Mouse (Mus musculus): ENCODE measurements around the gene Stat6. TPM values are rescaled to one million over a fixed set of nuclear protein-coding genes. Genes with fewer than 3 reads are reported as not detected.

The Stat6 gene
- polyA plus RNA-seq, 1 experiment = 32.9 TPM

DNA sequence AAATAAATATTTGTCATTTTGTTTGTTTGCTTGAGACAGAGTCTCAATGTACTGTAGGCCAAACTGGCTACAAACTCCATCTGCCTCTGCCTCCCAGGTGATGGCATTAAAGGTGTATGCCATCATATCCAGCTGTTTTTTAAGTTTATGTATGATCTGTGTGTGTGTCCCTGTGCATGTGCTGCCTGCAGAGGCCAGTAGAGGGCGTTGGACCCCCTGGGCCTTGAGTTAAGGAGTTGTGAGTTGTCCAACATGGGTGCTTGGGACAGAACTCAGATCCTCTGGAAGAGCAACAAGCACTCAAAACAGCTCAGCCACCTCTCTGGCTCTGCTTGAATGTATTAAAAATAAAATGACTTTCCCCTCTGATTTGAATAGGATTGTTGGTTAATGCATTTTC lies 48.3 kb downstream of the Stat6 start:
- H3K4me3 ChIP-seq (ENCODE audit: low read depth, low read length) = no peak overlapping the region
- no peaks in the 10 kb centered on the region for H3K4me1 ChIP-seq (ENCODE audit: control insufficient read depth, insufficient read depth, low read length)
- peaks cover 15% of the 10 kb centered on the region for H3K36me3 ChIP-seq (ENCODE audit: control insufficient read depth, insufficient read depth, low read length, poor library complexity, severe bottlenecking)
- H3K9me3 ChIP-seq (replicated peaks; ENCODE audit: control insufficient read depth, insufficient read depth, low read length, poor library complexity, severe bottlenecking) = no peaks in the 10 kb centered on the region
- no peaks in the 10 kb centered on the region for H3K27me3 ChIP-seq (ENCODE audit: control insufficient read depth, insufficient read depth, low read length, poor library complexity, severe bottlenecking)
- H3K27ac ChIP-seq (ENCODE audit: insufficient read depth, low read length) = no peak overlapping the region
- no peak overlapping the region for H3K9ac ChIP-seq (ENCODE audit: low read depth, poor library complexity, severe bottlenecking)
- TF ChIP-seq CTCF (IDR thresholded peaks at IDR 0.05; ENCODE audit: low read depth, low read length) (peak; percentile 52), EP300 (IDR thresholded peaks at IDR 0.05; ENCODE audit: insufficient read depth, low read depth, low read length) (no peak), POLR2A (IDR thresholded peaks at IDR 0.05; ENCODE audit: insufficient read depth, low read length) (no peak)

GRCm38 (mm10) chr10:127694636-127695035 lies 51.9 kb downstream of the Stat6 start:
- Histone ChIP-seq H3K4me1 (ENCODE audit: control insufficient read depth, insufficient read depth, low read length) (no peaks in the 10 kb centered on the region), H3K9me3 (replicated peaks; ENCODE audit: control insufficient read depth, insufficient read depth, low read length, poor library complexity, severe bottlenecking) (no peaks in the 10 kb centered on the region), H3K36me3 (ENCODE audit: control insufficient read depth, insufficient read depth, low read length, poor library complexity, severe bottlenecking) (peaks cover 26% of the 10 kb centered on the region), H3K4me3 (ENCODE audit: low read depth, low read length) (no peak overlapping the region), H3K27me3 (ENCODE audit: control insufficient read depth, insufficient read depth, low read length, poor library complexity, severe bottlenecking) (no peaks in the 10 kb centered on the region), H3K27ac (ENCODE audit: insufficient read depth, low read length) (no peak overlapping the region), H3K9ac (ENCODE audit: low read depth, poor library complexity, severe bottlenecking) (no peak overlapping the region)
- TF ChIP-seq POLR2A (IDR thresholded peaks at IDR 0.05; ENCODE audit: insufficient read depth, low read length) (no peak), EP300 (IDR thresholded peaks at IDR 0.05; ENCODE audit: insufficient read depth, low read depth, low read length) (no peak), CTCF (IDR thresholded peaks at IDR 0.05; ENCODE audit: low read depth, low read length) (no peak)

DNA sequence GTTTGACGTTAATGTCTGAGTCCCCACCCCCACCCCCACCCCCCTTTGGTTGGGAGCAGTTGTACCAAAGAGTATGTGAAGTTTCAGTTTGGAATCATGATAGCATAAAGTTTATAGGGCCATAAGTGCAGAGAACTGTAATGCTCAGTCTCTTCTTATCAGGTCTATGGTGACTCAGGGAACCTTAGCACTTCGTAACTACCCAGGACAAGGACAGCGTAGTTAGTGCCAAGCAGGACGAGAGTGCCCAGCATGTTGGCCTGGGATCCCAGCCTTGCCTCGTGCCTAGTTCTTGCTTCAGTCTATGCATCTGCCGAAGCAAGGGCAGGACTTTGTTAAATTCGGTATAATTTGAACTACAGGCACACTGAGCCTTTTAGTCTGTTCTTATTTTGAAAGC lies 53.0 kb downstream of the Stat6 start:
- Histone ChIP-seq H3K9ac (ENCODE audit: low read depth, poor library complexity, severe bottlenecking) (no peak overlapping the region), H3K27ac (ENCODE audit: insufficient read depth, low read length) (no peak overlapping the region), H3K36me3 (ENCODE audit: control insufficient read depth, insufficient read depth, low read length, poor library complexity, severe bottlenecking) (peaks cover 25% of the 10 kb centered on the region), H3K4me1 (ENCODE audit: control insufficient read depth, insufficient read depth, low read length) (no peaks in the 10 kb centered on the region), H3K9me3 (replicated peaks; ENCODE audit: control insufficient read depth, insufficient read depth, low read length, poor library complexity, severe bottlenecking) (no peaks in the 10 kb centered on the region), H3K27me3 (ENCODE audit: control insufficient read depth, insufficient read depth, low read length, poor library complexity, severe bottlenecking) (no peaks in the 10 kb centered on the region), H3K4me3 (ENCODE audit: low read depth, low read length) (no peak overlapping the region)
- TF ChIP-seq POLR2A (IDR thresholded peaks at IDR 0.05; ENCODE audit: insufficient read depth, low read length) = no peak
- no peak for TF ChIP-seq EP300 (IDR thresholded peaks at IDR 0.05; ENCODE audit: insufficient read depth, low read depth, low read length)
- no peak for TF ChIP-seq CTCF (IDR thresholded peaks at IDR 0.05; ENCODE audit: low read depth, low read length)

GRCm38 (mm10) chr10:127698966-127699365 lies 56.2 kb downstream of the Stat6 start:
- no peaks in the 10 kb centered on the region for H3K4me1 ChIP-seq (ENCODE audit: control insufficient read depth, insufficient read depth, low read length)
- H3K27ac ChIP-seq (ENCODE audit: insufficient read depth, low read length) = no peak overlapping the region
- H3K36me3 ChIP-seq (ENCODE audit: control insufficient read depth, insufficient read depth, low read length, poor library complexity, severe bottlenecking) = peaks cover 19% of the 10 kb centered on the region
- H3K9ac ChIP-seq (ENCODE audit: low read depth, poor library complexity, severe bottlenecking) = no peak overlapping the region
- no peak overlapping the region for H3K4me3 ChIP-seq (ENCODE audit: low read depth, low read length)
- TF ChIP-seq CTCF (IDR thresholded peaks at IDR 0.05; ENCODE audit: low read depth, low read length) (no peak), EP300 (IDR thresholded peaks at IDR 0.05; ENCODE audit: insufficient read depth, low read depth, low read length) (no peak), POLR2A (IDR thresholded peaks at IDR 0.05; ENCODE audit: insufficient read depth, low read length) (no peak)
- H3K27me3 ChIP-seq (ENCODE audit: control insufficient read depth, insufficient read depth, low read length, poor library complexity, severe bottlenecking) = no peaks in the 10 kb centered on the region
- no peaks in the 10 kb centered on the region for H3K9me3 ChIP-seq (replicated peaks; ENCODE audit: control insufficient read depth, insufficient read depth, low read length, poor library complexity, severe bottlenecking)

DNA sequence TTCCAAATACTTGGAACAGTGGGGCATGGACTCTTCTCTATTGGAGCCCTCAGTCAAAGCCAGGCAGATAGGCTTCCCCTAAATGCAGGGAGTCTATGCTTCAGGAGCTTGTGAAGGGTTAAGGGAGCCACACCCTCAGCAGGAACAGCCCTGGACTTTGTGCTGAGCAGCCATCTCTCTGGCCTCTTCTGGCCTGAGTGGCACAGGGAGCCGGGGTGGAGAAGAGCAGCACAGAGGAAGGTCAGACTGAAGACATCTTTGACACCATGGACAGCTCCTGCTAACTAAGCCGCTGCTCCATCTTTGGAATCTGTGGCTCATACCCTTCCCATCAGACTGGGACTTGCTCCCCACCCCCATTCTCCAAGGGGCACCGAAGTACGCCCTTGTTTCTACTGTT lies 60.5 kb downstream of the Stat6 start:
- H3K27ac ChIP-seq (ENCODE audit: insufficient read depth, low read length) = no peak overlapping the region
- H3K4me3 ChIP-seq (ENCODE audit: low read depth, low read length) = no peak overlapping the region
- no peaks in the 10 kb centered on the region for H3K9me3 ChIP-seq (replicated peaks; ENCODE audit: control insufficient read depth, insufficient read depth, low read length, poor library complexity, severe bottlenecking)
- no peaks in the 10 kb centered on the region for H3K27me3 ChIP-seq (ENCODE audit: control insufficient read depth, insufficient read depth, low read length, poor library complexity, severe bottlenecking)
- peaks cover under 1% of the 10 kb centered on the region for H3K36me3 ChIP-seq (ENCODE audit: control insufficient read depth, insufficient read depth, low read length, poor library complexity, severe bottlenecking)
- H3K9ac ChIP-seq (ENCODE audit: low read depth, poor library complexity, severe bottlenecking) = no peak overlapping the region
- no peaks in the 10 kb centered on the region for H3K4me1 ChIP-seq (ENCODE audit: control insufficient read depth, insufficient read depth, low read length)
- no peak for TF ChIP-seq EP300 (IDR thresholded peaks at IDR 0.05; ENCODE audit: insufficient read depth, low read depth, low read length)
- no peak for TF ChIP-seq POLR2A (IDR thresholded peaks at IDR 0.05; ENCODE audit: insufficient read depth, low read length)
- no peak for TF ChIP-seq CTCF (IDR thresholded peaks at IDR 0.05; ENCODE audit: low read depth, low read length)

DNA sequence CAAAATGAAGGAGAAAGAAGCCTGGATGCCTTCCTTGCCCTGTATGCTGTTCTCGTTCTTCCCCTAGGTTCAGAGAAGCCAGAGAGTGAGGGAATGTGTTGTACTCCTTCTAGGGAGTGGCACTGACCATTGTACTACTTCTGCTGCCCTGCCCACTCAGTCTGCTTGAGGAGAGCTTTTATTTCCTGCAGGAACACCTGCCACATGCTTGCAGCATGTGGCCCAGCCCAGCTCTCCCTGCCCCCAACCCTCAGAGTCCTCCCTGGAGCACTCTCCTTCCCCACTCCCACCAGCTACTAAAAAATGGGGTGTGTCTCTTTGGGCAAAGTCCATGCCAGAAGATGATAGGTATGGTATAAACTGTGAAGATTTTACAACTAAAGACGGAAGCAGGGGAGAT lies 61.5 kb downstream of the Stat6 start:
- Histone ChIP-seq H3K9ac (ENCODE audit: low read depth, poor library complexity, severe bottlenecking) (no peak overlapping the region), H3K9me3 (replicated peaks; ENCODE audit: control insufficient read depth, insufficient read depth, low read length, poor library complexity, severe bottlenecking) (no peaks in the 10 kb centered on the region), H3K36me3 (ENCODE audit: control insufficient read depth, insufficient read depth, low read length, poor library complexity, severe bottlenecking) (no peaks in the 10 kb centered on the region), H3K27ac (ENCODE audit: insufficient read depth, low read length) (no peak overlapping the region), H3K4me3 (ENCODE audit: low read depth, low read length) (no peak overlapping the region), H3K27me3 (ENCODE audit: control insufficient read depth, insufficient read depth, low read length, poor library complexity, severe bottlenecking) (no peaks in the 10 kb centered on the region), H3K4me1 (ENCODE audit: control insufficient read depth, insufficient read depth, low read length) (no peaks in the 10 kb centered on the region)
- TF ChIP-seq POLR2A (IDR thresholded peaks at IDR 0.05; ENCODE audit: insufficient read depth, low read length) (no peak), CTCF (IDR thresholded peaks at IDR 0.05; ENCODE audit: low read depth, low read length) (no peak), EP300 (IDR thresholded peaks at IDR 0.05; ENCODE audit: insufficient read depth, low read depth, low read length) (no peak)

Measured in ES-Bruce4 (cell line).